Mouse (Mus musculus) monocyte, adult 2 months (primary cell): ENCODE data around the gene Olfr784.
"Not testable (repeated sequence)": the region's sequence is repeated elsewhere in the genome, so short reads cannot be mapped to it uniquely, and the experiment has no call there.

Source experiments
- DNase-seq, 2 experiments: peaks; one replicate each; pipeline ENCODE4 v3.0.0; 2022; ENCODE audit warnings: low spot score in 2 of 2, low read depth in 1 of 2

The Olfr784 gene

DNA sequence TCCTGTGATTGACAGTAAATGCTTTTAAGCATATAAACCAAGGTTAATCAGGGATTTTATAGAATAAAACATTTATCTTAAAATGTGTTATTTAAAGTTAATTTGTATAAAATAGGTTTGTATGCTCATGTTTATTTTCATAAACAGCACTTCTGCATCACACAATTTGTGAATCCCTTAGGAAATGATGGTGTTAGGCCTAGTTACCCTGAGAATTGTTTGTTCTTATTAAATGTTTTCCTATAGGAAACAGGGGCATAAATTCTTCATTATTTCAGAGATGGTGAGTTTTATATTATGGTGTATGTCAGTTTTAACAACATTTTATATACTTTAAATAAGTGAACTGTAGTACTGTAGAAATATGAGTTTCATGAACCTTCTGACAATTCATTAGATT is at the start of gene Olfr784:
Olfr784 (plus strand) TSS at position 301 of the 400 bp plus-strand sequence.
- no peak for DNase-seq

DNA sequence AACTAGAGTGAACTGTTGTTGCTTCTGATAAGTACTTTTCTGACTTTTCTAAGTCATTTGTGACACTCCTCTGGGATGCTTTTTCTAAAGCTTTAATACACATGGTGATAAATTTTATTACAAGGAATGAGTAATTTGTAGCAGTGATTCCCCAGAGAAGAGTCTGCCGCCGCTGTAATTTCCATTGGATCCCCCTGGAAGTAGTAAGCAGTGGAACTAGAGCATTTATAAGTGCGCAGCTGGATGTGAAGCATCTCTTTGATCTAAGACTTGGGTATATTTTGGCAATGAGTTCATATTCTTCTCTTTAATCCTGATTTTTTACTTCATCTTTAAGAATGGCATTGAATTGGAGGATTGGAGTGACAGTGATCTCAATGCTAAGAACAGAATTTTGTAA is 35.3 kb upstream of the Olfr784 start, which contains the start of gene Olfr782:
Olfr782 (plus strand) TSS at position 301 of the 400 bp plus-strand sequence.
- no peak for DNase-seq

DNA sequence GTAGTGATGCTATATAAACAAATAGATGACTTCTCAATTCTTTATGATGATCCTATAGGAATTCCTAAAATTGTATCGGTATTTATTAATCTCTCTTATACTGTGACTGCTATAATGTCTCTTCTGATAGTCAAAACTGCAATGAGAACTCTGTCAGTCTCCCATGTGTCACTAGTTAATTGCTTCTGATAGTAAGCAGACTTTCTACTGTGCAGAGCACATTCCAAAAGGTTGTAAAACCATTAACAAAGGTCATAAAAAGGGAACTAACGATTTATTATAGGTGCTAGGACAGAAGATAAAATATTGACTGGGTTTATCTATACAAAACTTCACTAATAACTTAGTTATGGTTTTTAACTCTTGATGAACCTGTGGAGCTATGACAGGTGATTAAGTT is 31.4 kb upstream of the Olfr784 start:
- DNase-seq: not testable (repeated sequence)

DNA sequence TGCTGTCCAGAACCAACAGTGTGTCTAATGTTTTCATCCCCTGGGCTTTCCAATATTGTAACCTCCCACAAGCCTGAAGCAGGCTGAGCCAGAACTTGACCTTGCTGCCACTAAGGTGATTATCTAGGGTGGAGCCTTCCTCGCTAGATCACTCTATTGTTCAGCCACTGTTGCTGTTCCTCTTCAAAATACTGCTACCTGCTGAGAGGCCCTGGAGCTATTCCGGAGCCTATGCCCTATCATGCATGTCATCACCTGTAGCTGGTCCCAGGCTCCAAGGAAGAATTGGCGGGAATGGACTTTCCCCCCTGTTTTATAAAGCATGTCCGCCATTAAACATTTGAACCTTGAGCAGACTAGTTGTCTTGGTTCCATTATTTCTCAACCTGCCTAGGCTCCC is 27.4 kb upstream of the Olfr784 start:
- not testable (repeated sequence) for DNase-seq

DNA sequence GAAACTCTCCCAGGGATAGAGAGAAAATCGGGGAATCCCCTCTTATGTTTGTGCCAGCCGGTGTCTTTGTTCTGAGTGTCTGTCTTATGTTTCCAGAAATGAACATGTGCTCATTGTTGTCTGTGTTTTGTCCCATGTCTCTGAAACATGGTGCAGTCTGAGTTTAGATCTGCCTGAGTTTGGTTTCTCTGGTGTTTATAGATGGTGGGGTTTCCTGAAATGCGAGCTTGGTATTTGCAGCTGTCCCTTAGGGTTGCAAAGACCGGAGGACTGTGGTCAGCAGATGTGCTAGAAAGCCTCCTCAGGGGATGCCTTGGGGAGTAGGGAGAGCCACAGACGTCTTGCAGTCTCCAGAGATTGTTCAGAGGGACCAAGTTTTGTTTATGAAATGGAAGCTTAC is 26.6 kb upstream of the Olfr784 start:
- DNase-seq: no peak

DNA sequence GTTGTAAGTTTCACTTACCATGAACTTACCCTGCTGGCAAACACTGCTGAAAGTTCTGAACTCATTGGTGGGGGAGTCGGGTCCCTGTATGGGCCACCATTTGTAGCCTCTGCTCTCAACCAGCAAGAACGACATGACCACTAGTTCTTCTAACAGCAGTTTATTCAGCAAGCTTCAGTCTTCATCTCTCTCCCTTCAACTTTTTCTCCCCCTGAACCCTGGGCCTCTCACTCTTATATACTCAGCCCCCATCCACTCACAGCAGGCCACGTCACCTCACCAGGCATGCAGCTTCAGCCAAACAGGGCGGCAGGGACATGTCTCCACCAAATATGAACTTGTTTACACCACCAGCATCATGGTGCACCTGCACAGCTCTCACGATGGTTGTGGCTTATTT is 9.8 kb upstream of the Olfr784 start:
- DNase-seq: not testable (repeated sequence)

DNA sequence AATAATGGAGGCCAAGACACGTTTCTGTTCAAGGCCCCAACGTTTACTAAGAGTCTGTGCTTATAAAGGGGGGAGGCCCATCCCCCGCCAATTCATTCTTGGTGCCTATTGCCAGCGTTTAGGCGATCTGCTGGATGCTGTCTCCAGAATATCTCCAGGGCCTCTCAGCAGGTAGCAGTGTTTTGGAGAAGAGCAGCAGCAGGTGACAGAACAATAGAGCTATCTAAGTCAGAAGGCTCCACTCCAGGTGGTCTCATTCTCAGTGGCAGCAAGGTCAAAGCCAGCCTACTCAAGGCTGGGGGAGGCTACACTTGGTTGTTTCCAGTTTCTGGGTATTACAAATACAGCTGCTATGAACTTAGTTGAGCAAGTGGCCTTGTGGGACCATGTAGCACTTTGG is 17.0 kb downstream of the Olfr784 start:
- no peak for DNase-seq

DNA sequence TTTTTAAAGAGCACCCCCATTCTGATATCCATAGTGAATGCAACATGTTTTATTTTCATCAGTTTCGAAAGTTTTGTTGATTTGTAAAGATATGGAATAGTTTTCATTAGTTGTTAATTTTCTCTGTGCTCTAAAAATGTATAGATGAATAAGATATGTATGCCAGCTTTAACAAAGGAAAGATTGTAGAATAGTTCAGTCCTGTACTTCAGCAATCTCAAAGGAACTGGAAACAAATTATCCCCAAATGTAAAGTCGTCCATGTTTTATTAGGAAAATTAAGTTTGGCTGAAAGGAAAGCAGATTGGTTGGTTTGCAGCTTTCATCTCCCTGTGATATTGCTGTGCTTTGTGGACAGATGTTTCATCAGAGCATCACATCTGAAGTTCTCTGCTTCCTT is 21.2 kb downstream of the Olfr784 start, which contains the start of gene Olfr785:
Olfr785 (plus strand) TSS at position 301 of the 400 bp plus-strand sequence.
- DNase-seq: no peak

DNA sequence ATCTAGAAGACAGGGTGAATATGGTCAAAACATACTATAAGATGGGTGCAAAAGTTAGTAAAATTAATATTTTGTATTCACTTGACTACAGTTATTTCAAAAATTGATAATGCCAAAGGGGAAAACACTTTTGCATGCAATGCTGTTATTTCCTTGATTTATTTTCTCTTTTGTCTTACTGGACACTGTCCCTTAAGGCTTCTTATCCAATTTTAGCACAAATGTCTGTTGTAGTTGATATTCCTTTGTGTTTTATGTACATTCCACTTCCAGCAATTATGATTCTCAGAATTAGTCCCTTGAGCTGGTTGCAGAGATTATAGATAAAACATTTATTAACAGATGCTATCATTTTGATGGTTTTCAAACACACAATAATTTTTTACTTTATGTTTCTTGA is 43.1 kb downstream of the Olfr784 start, which contains the start of gene Olfr786:
Olfr786 (plus strand) TSS at position 301 of the 400 bp plus-strand sequence.
- DNase-seq: no peak
